Mouse (Mus musculus): ENCODE measurements around the gene Sec13.
"Not testable (repeated sequence)": the region's sequence is repeated elsewhere in the genome, so short reads cannot be mapped to it uniquely, and the experiment has no call there.

Gene Sec13

GRCm38 (mm10) chr6:113740236-113741217, at the start of gene Sec13:
Gene Sec13 (minus strand): TSS chr6:113740743.
- peak; percentile 94 for DNase-seq (ENCODE audit: low read depth, low spot score)

GRCm38 (mm10) chr6:113787459-113787968, 47.0 kb upstream of the Sec13 start:
- no peak for DNase-seq (ENCODE audit: low read depth, low spot score)

- DNase-seq (ENCODE audit: low read depth, low spot score) = no peak
Measured at GRCm38 (mm10) chr6:113785658-113786057, 45.1 kb upstream of the Sec13 start.

GRCm38 (mm10) chr6:113778229-113778753, 37.7 kb upstream of the Sec13 start:
- DNase-seq (ENCODE audit: low read depth, low spot score) = no peak

GRCm38 (mm10) chr6:113768804-113769203, 28.3 kb upstream of the Sec13 start:
- no peak for DNase-seq (ENCODE audit: low read depth, low spot score)

- peak; percentile 90 for DNase-seq (ENCODE audit: low read depth, low spot score)
Measured at GRCm38 (mm10) chr6:113761644-113762043, 21.1 kb upstream of the Sec13 start.

GRCm38 (mm10) chr6:113749119-113749685, 8.7 kb upstream of the Sec13 start:
- no peak for DNase-seq (ENCODE audit: low read depth, low spot score)

GRCm38 (mm10) chr6:113748351-113748750, 7.8 kb upstream of the Sec13 start:
- DNase-seq (ENCODE audit: low read depth, low spot score) = no peak

- DNase-seq (ENCODE audit: low read depth, low spot score) = no peak
Measured at GRCm38 (mm10) chr6:113747284-113747683, 6.7 kb upstream of the Sec13 start.

- DNase-seq (ENCODE audit: low read depth, low spot score) = no peak
Measured at GRCm38 (mm10) chr6:113745117-113745516, 4.6 kb upstream of the Sec13 start.

- DNase-seq (ENCODE audit: low read depth, low spot score) = no peak
Measured at GRCm38 (mm10) chr6:113743111-113743510, 2.6 kb upstream of the Sec13 start.

- DNase-seq (ENCODE audit: low read depth, low spot score) = no peak
Measured at GRCm38 (mm10) chr6:113742321-113742720, 1.8 kb upstream of the Sec13 start.

GRCm38 (mm10) chr6:113741425-113741824, 882 bp upstream of the Sec13 start:
- no peak for DNase-seq (ENCODE audit: low read depth, low spot score)

- DNase-seq (ENCODE audit: low read depth, low spot score) = no peak
Measured at GRCm38 (mm10) chr6:113737318-113738046, 3.1 kb downstream of the Sec13 start.

GRCm38 (mm10) chr6:113731296-113731695, 9.2 kb downstream of the Sec13 start:
- DNase-seq (ENCODE audit: low read depth, low spot score) = no peak

- no peak for DNase-seq (ENCODE audit: low read depth, low spot score)
Measured at GRCm38 (mm10) chr6:113728181-113728580, 12.4 kb downstream of the Sec13 start.

- DNase-seq (ENCODE audit: low read depth, low spot score) = no peak
Measured at GRCm38 (mm10) chr6:113721061-113721460, 19.5 kb downstream of the Sec13 start.

GRCm38 (mm10) chr6:113719878-113720277, 20.7 kb downstream of the Sec13 start, which contains the start of gene Ghrl:
Gene Ghrl (minus strand): TSS chr6:113719880.
- no peak for DNase-seq (ENCODE audit: low read depth, low spot score)

GRCm38 (mm10) chr6:113717541-113717940, 23.0 kb downstream of the Sec13 start:
- no peak for DNase-seq (ENCODE audit: low read depth, low spot score)

GRCm38 (mm10) chr6:113714797-113715196, 25.7 kb downstream of the Sec13 start:
- no peak for DNase-seq (ENCODE audit: low read depth, low spot score)

GRCm38 (mm10) chr6:113714276-113714675, 26.3 kb downstream of the Sec13 start:
- no peak for DNase-seq (ENCODE audit: low read depth, low spot score)

GRCm38 (mm10) chr6:113713389-113713788, 27.2 kb downstream of the Sec13 start:
- DNase-seq (ENCODE audit: low read depth, low spot score) = not testable (repeated sequence)
